Mouse (Mus musculus) heart, adult 2 months (tissue): Measurements from ENCODE around the gene Mtrr. TPM values are rescaled to one million over a fixed set of nuclear protein-coding genes. Genes with fewer than 3 reads are reported as not detected.

ENCODE experiments used
- DNase-seq, 2 experiments: peaks; one replicate each; pipeline ENCODE4 v3.0.0; 2021
- H3K27ac ChIP-seq: fragments of 200-600 bp; 2 replicates; pipeline ENCODE4 v1.8.1; 2022
- H3K27me3 ChIP-seq: fragments of 200-500 bp; 2 replicates; pipeline ENCODE4 v1.6.1; 2012; ENCODE audit warnings: mild to moderate bottlenecking, low read length, inconsistent platforms, mixed read lengths; ENCODE audit not compliant: control insufficient read depth, insufficient read depth
- H3K36me3 ChIP-seq: fragments of 200-500 bp; 2 replicates; pipeline ENCODE4 v1.6.1; 2012; ENCODE audit warnings: low read length, inconsistent platforms; ENCODE audit not compliant: control insufficient read depth, insufficient read depth
- H3K4me1 ChIP-seq: fragments of 200-500 bp; 2 replicates; pipeline ENCODE4 v1.6.1; 2011; ENCODE audit warnings: low read length; ENCODE audit not compliant: control insufficient read depth, insufficient read depth
- H3K4me3 ChIP-seq: fragments of 200-600 bp; 2 replicates; pipeline ENCODE4 v1.8.1; 2022
- H3K79me2 ChIP-seq: fragments of 200-500 bp; replicated peaks from 2 replicates; pipeline ENCODE4 v1.6.1; 2012; ENCODE audit warnings: mild to moderate bottlenecking, inconsistent platforms, low read length, moderate library complexity, mixed read lengths; ENCODE audit not compliant: control insufficient read depth, insufficient read depth
- H3K9ac ChIP-seq: fragments of 200-500 bp; 2 replicates; pipeline ENCODE4 v1.6.1; 2012; ENCODE audit warnings: low read depth, mild to moderate bottlenecking, control low read depth, inconsistent platforms, low read length, mixed read lengths
- CTCF ChIP-seq: fragments of 200-600 bp; IDR thresholded peaks from 2 replicates; pipeline ENCODE4 v1.8.1; 2022; ENCODE audit warnings: antibody characterized with exemption, mild to moderate bottlenecking, moderate library complexity
- EP300 ChIP-seq: fragments of 200-500 bp; IDR thresholded peaks from 2 replicates; pipeline ENCODE4 v1.6.1; 2011; ENCODE audit warnings: low read depth, low read length, control low read depth; ENCODE audit not compliant: insufficient read depth
- POLR2A ChIP-seq: fragments of 200-500 bp; IDR thresholded peaks from 2 replicates; pipeline ENCODE4 v1.6.1; 2011; ENCODE audit warnings: mild to moderate bottlenecking, low read depth, low read length, control low read depth; ENCODE audit not compliant: insufficient read depth
- WGBS: fragments of 180-500 bp; shearing (Covaris S2); methylation state at CpG from one replicate; pipeline ENCODE4 v1.1.7; 2018; 5-methylcytosine and 5-hydroxymethylcytosine counted together
- intact Hi-C: fragments of 180-260 bp; cut with DNase I; formaldehyde crosslinking; loops from one replicate; pipeline ENCODE4 v1.15.1; 2025
- polyA plus RNA-seq: library from polyadenylated mRNA; depleted of rRNA; stranded (reverse); fragments of >200 nt; gene quantifications from 2 replicates; pipeline ENCODE4 v1.2.3, GENCODE M21; 2012
- total RNA-seq, 2 experiments: library from RNA; stranded (reverse); gene quantifications; 2 replicates each; pipeline ENCODE4 v1.2.3; 2021

Gene Mtrr
- total and polyA plus RNA-seq, 3 experiments, result 9.2 to 19.3 (median 15.8) TPM

DNA sequence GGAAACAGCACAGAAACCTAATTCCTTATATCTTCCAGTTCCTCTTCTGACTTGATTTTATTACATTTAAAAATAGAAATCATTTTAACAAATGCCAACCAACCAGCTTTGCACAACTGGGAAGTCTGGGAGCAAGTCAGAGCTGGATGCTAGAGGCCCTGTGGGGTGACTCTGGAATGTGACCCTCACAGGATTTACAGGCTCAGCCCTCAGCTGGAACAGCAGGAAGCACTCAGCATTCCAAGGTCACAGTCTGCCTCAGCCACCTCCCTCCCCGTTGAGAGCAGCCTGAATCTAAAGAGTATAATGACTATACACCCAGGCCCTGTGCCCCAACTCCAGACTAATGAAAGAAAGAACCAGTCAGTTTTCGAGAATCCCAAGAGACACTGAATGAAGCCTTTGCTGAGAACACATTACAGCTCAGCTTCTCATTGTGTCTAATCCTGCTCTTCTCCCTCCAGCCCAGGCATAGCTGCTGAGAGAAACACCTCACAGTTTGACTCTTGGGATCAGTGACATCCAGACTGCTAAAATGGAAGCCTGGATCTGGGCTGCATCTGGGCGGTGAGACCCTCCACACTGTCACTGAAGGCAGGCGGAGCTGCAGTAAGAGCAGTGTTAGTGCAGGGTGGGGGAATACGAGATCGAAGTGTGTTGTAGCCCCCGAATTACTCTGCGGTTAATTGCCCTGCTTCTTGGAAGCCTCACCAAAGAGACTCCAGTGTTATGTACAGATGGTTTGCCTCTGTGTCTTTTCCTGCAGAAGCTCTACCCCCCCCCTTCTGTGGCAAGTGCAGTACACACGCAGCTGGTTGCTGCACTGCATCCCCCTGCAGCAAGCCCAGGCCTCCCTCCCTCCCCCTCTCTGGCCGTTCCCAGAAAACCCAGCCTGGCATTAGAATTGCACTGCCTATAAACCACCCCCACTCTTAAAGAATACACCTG, 8.7 kb downstream of the Mtrr start:
- Histone ChIP-seq H3K9ac (no peak overlapping the region), H3K27me3 (no peaks in the 10 kb centered on the region), H3K79me2 (no peaks in the 10 kb centered on the region), H3K4me1 (no peaks in the 10 kb centered on the region; the same call in 1 of the 2 replicates), H3K36me3 (no peaks in the 10 kb centered on the region; the same call in 1 of the 2 replicates), H3K4me3 (no peak overlapping the region), H3K27ac (no peak overlapping the region)
- no peak for DNase-seq
- intact Hi-C loops, result no loop called here
- 70% methylated on average over 10 of the region's 10 CpGs for WGBS
- no peak for TF ChIP-seq POLR2A
- no peak for TF ChIP-seq CTCF
- TF ChIP-seq EP300, result no peak

- no peak overlapping the region for H3K4me3 ChIP-seq
- H3K9ac ChIP-seq, result no peak overlapping the region
- WGBS, result 49% methylated on average over 19 of the region's 19 CpGs
- no peak overlapping the region for H3K27ac ChIP-seq
- no peaks in the 10 kb centered on the region for H3K79me2 ChIP-seq
- TF ChIP-seq EP300 (peak; percentile 95), CTCF (no peak)
- H3K4me1 ChIP-seq, result no peaks in the 10 kb centered on the region; the same call in 1 of the 2 replicates
- no peaks in the 10 kb centered on the region; the same call in 1 of the 2 replicates for H3K36me3 ChIP-seq
- intact Hi-C loops, result no loop called here
- H3K27me3 ChIP-seq, result no peaks in the 10 kb centered on the region
- peak; percentile 36 to 55 for DNase-seq
Observed at GRCm38 (mm10) chr13:68572247-68572646, 9.7 kb downstream of the Mtrr start.

GRCm38 (mm10) chr13:68569589-68570336, 12.2 kb downstream of the Mtrr start:
- Histone ChIP-seq H3K27me3 (no peaks in the 10 kb centered on the region), H3K4me3 (no peak overlapping the region), H3K36me3 (no peaks in the 10 kb centered on the region; the same call in 1 of the 2 replicates), H3K27ac (no peak overlapping the region), H3K79me2 (no peaks in the 10 kb centered on the region), H3K4me1 (no peaks in the 10 kb centered on the region; the same call in 1 of the 2 replicates), H3K9ac (no peak overlapping the region)
- 65% methylated on average over 17 of the region's 17 CpGs for WGBS
- TF ChIP-seq POLR2A, result no peak
- TF ChIP-seq EP300, result no peak
- peak; percentile 89 for TF ChIP-seq CTCF
- peak in 1 of 2 experiments; percentile 34 for DNase-seq
- intact Hi-C loops, result no loop called here

GRCm38 (mm10) chr13:68568548-68568947, 13.4 kb downstream of the Mtrr start:
- no peaks in the 10 kb centered on the region for H3K79me2 ChIP-seq
- H3K36me3 ChIP-seq, result no peaks in the 10 kb centered on the region; the same call in 1 of the 2 replicates
- TF ChIP-seq POLR2A (no peak), EP300 (no peak)
- intact Hi-C loops, result no loop called here
- H3K9ac ChIP-seq, result no peak overlapping the region
- 92% methylated on average over 11 of the region's 11 CpGs for WGBS
- H3K27ac ChIP-seq, result no peak overlapping the region
- DNase-seq, result no peak
- no peaks in the 10 kb centered on the region for H3K27me3 ChIP-seq
- H3K4me1 ChIP-seq, result no peaks in the 10 kb centered on the region; the same call in 1 of the 2 replicates
- no peak overlapping the region for H3K4me3 ChIP-seq

GRCm38 (mm10) chr13:68568110-68568509, 13.8 kb downstream of the Mtrr start:
- DNase-seq, result no peak
- Histone ChIP-seq H3K4me3 (no peak overlapping the region), H3K9ac (no peak overlapping the region), H3K27me3 (no peaks in the 10 kb centered on the region), H3K4me1 (no peaks in the 10 kb centered on the region; the same call in 1 of the 2 replicates), H3K36me3 (no peaks in the 10 kb centered on the region; the same call in 1 of the 2 replicates), H3K79me2 (no peaks in the 10 kb centered on the region), H3K27ac (no peak overlapping the region)
- TF ChIP-seq EP300 (no peak), POLR2A (no peak), CTCF (no peak)
- WGBS, result 96% methylated on average over 9 of the region's 9 CpGs
- intact Hi-C loops, result no loop called here
